Mouse (Mus musculus) liver, adult 2 months (tissue): ENCODE results near the gene Cacnb4. TPM values are rescaled to one million over a fixed set of nuclear protein-coding genes. Genes with fewer than 3 reads are reported as not detected.

Experiments used
- DNase-seq: peaks from one replicate; pipeline ENCODE4 v3.0.0-alpha.2; 2011; ENCODE audit warnings: low read depth, low spot score; ENCODE audit errors: extremely low read depth
- H3K27ac ChIP-seq: fragments of 200-500 bp; replicated peaks from 2 replicates; pipeline ENCODE4 v1.5.1; 2012; ENCODE audit warnings: low read depth, mild to moderate bottlenecking, control low read depth, inconsistent platforms, low read length; ENCODE audit not compliant: insufficient read depth
- H3K27me3 ChIP-seq: fragments of 200-500 bp; 2 replicates; pipeline ENCODE4 v1.6.1; 2012; ENCODE audit warnings: mild to moderate bottlenecking, moderate library complexity, low read length, inconsistent platforms; ENCODE audit not compliant: control insufficient read depth, insufficient read depth
- H3K36me3 ChIP-seq: fragments of 200-500 bp; 2 replicates; pipeline ENCODE4 v1.6.1; 2012; ENCODE audit warnings: low read length, inconsistent platforms; ENCODE audit not compliant: control insufficient read depth, insufficient read depth
- H3K4me1 ChIP-seq: fragments of 200-500 bp; 2 replicates; pipeline ENCODE4 v1.6.1; 2011; ENCODE audit warnings: low read length; ENCODE audit not compliant: control insufficient read depth, insufficient read depth
- H3K4me3 ChIP-seq: fragments of 200-500 bp; 2 replicates; pipeline ENCODE4 v1.5.1; 2011; ENCODE audit warnings: low read depth, mild to moderate bottlenecking, control low read depth, low read length, moderate library complexity; ENCODE audit not compliant: insufficient read depth
- H3K79me2 ChIP-seq: fragments of 200-500 bp; 2 replicates; pipeline ENCODE4 v1.6.1; 2012; ENCODE audit warnings: inconsistent platforms, mild to moderate bottlenecking, low read length, moderate library complexity; ENCODE audit not compliant: control insufficient read depth, insufficient read depth
- H3K9ac ChIP-seq: fragments of 200-500 bp; 2 replicates; pipeline ENCODE4 v1.6.1; 2012; ENCODE audit warnings: low read depth, mild to moderate bottlenecking, control low read depth, inconsistent platforms, low read length
- CTCF ChIP-seq: fragments of 200-500 bp; IDR thresholded peaks from 2 replicates; pipeline ENCODE4 v1.5.1; 2011; ENCODE audit warnings: low read depth, low read length, control low read depth
- POLR2A ChIP-seq: fragments of 200-500 bp; IDR thresholded peaks from 2 replicates; pipeline ENCODE4 v1.6.1; 2011; ENCODE audit warnings: low read length, control low read depth; ENCODE audit not compliant: insufficient read depth; ENCODE audit errors: extremely low read depth
- WGBS: fragments of 180-500 bp; shearing (Covaris S2); methylation state at CpG from one replicate; pipeline ENCODE4 v1.1.7; 2018; 5-methylcytosine and 5-hydroxymethylcytosine counted together
- polyA plus RNA-seq: library from polyadenylated mRNA; depleted of rRNA; stranded (reverse); fragments of >200 nt; gene quantifications from 2 replicates; pipeline ENCODE4 v1.2.3, GENCODE M21; 2012
- total RNA-seq: library from RNA; depleted of rRNA; stranded (reverse); fragments of >200 nt; gene quantifications from 2 replicates; pipeline ENCODE4 v1.2.3, GENCODE M21; 2014

Cacnb4 gene
- total and polyA plus RNA-seq, 2 experiments, result 0.01 TPM; not detected in 1

DNA sequence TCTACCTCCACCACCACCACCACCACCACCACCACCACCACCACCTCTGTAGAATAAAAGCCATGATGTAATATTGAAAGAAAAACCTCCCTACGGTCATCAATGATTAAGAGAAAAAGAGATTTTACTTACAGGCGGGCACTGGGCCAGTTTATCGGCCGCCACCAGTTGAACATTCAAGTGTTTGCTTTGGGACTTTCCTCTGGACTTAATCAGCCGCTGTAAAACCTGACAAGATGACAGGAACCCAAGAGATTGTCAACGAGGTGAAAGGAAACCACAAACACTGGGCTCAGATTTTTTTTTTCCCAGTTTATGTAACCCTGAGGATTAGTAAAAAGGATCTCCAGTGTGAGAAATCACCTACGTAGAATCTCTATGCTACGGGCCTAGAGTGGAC is 226.8 kb downstream of the Cacnb4 start:
- TF ChIP-seq POLR2A, result no peak
- TF ChIP-seq CTCF, result no peak
- WGBS, result 74% methylated on average over 8 of the region's 8 CpGs
- Histone ChIP-seq H3K27me3 (no peaks in the 10 kb centered on the region), H3K4me3 (no peak overlapping the region), H3K27ac (no peak overlapping the region), H3K4me1 (no peaks in the 10 kb centered on the region), H3K79me2 (no peaks in the 10 kb centered on the region), H3K9ac (no peak overlapping the region), H3K36me3 (no peaks in the 10 kb centered on the region)
- DNase-seq, result no peak

DNA sequence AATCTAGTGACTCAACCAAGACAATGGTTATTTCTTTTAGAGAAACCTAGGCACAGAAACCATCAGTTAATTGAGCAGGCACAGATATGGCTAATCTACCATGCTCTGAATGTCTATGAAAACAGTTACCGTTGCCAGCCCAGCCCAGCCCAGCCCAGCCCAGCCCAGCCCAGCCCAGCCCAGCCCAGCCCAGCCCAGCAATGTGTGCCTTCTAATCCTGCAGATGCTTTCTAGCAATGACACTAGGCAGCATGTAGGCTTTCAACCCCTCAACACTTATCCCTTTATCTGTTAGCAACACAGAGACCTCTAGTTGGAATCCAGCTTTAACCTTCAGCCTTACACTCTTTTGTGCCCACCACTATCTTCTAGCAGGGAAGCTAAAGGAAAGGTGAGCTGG is 227.7 kb downstream of the Cacnb4 start:
- Histone ChIP-seq H3K4me3 (no peak overlapping the region), H3K27ac (no peak overlapping the region), H3K36me3 (no peaks in the 10 kb centered on the region), H3K27me3 (no peaks in the 10 kb centered on the region), H3K4me1 (no peaks in the 10 kb centered on the region), H3K9ac (no peak overlapping the region), H3K79me2 (no peaks in the 10 kb centered on the region)
- DNase-seq, result no peak
- no peak for TF ChIP-seq POLR2A
- TF ChIP-seq CTCF, result no peak
- 89% methylated on average over 1 of the region's 1 CpGs for WGBS

DNA sequence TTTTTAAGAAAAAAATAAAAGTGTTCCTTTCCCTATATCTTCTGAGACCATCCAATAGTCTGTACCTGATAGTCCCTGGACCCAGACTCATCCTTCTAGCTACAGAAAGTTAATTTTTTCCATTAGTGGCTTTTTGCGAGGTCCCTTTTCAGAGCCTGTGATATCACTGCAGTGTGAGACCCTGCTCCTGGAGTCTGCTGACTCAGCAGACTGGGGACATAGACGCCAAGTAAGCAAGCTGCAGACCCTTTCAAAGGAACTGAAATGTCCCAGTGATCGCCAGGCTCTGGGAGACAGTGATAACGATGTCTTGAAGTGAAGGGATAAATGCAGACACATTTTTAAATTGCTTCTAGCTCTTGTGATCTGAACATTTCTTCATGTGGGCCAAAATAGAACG is 230.0 kb downstream of the Cacnb4 start:
- H3K27me3 ChIP-seq, result no peaks in the 10 kb centered on the region
- no peaks in the 10 kb centered on the region for H3K4me1 ChIP-seq
- WGBS, result 85% methylated on average over 5 of the region's 5 CpGs
- H3K9ac ChIP-seq, result no peak overlapping the region
- no peaks in the 10 kb centered on the region for H3K36me3 ChIP-seq
- no peak overlapping the region for H3K4me3 ChIP-seq
- no peak for TF ChIP-seq POLR2A
- TF ChIP-seq CTCF, result no peak
- no peaks in the 10 kb centered on the region for H3K79me2 ChIP-seq
- H3K27ac ChIP-seq, result no peak overlapping the region
- DNase-seq, result no peak

DNA sequence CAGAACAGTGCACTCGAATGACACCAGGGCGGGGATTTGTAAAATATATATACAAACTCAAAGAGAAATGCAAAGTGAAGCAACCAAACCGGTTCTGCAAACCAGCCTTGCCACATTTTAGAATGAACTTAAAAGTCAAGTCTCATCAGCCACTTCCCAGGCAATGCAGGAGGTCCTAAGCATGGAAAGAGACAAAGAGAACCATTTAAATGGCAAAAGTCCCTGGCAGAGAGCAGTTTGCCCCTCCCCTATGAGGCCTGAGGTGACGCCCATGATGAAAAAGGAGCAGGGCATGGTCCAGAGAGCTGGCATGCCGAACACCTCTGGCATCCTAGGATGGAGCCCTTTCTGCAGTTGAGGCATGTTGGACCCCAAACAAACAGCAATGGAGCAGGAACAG is 234.5 kb downstream of the Cacnb4 start:
- 76% methylated on average over 5 of the region's 5 CpGs for WGBS
- Histone ChIP-seq H3K27me3 (no peaks in the 10 kb centered on the region), H3K79me2 (no peaks in the 10 kb centered on the region), H3K4me1 (peaks cover 9% of the 10 kb centered on the region), H3K27ac (no peak overlapping the region), H3K36me3 (no peaks in the 10 kb centered on the region), H3K9ac (no peak overlapping the region), H3K4me3 (no peak overlapping the region)
- DNase-seq, result no peak
- TF ChIP-seq POLR2A, result no peak

DNA sequence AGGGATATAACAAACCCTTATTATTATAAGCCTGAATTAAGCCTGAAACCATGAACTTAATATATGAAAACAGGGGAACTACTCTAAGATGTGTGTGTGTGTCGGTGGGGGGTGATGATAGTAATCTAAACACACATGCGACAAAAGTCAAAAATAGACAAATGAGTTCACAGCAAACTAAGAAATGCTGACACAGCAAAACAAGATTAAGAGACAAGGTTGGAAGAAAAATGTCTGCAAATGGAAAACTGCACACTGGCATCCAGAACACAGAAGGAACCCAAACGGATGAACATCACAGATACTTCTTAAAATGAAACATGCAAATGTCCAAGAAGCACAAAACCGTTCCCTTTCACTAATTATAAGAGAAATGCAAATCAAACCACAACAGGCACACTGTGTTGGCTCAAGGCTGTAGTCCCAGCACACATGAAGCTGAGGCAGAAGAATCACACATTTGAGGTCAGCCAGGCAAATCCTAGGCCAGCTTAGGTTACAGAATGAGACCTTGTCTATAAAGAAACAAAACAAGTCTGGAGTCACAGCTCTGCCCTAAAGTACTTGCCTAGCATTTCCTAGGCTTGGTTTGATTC is 236.1 kb downstream of the Cacnb4 start:
- no peak overlapping the region for H3K27ac ChIP-seq
- H3K36me3 ChIP-seq, result no peaks in the 10 kb centered on the region
- H3K9ac ChIP-seq, result no peak overlapping the region
- TF ChIP-seq POLR2A, result no peak
- no peak for TF ChIP-seq CTCF
- no peaks in the 10 kb centered on the region for H3K27me3 ChIP-seq
- 91% methylated on average over 4 of the region's 4 CpGs for WGBS
- H3K4me1 ChIP-seq, result peaks cover 9% of the 10 kb centered on the region
- no peak overlapping the region for H3K4me3 ChIP-seq
- no peak for DNase-seq
- no peaks in the 10 kb centered on the region for H3K79me2 ChIP-seq

DNA sequence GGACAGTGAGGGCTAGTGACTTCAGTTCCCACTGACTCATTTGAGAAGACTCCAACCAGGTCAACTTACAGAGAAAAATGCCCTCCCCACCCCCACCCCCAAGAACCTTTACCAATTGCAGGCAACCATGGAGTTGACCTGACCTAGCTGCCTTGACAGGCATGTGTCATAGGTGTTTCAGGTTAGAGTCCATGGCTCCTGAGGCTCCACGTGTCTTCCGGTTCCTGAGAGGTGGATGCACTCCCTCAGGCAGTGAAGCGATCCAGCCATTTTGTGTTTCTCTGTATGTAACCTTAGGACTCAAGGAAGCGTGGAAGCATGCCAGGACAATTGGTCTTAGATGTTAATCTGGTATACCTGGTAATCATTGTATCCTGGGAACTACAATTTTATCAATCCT is 238.2 kb downstream of the Cacnb4 start:
- DNase-seq, result peak; percentile 59
- Histone ChIP-seq H3K4me1 (peaks cover 9% of the 10 kb centered on the region), H3K4me3 (no peak overlapping the region), H3K27me3 (no peaks in the 10 kb centered on the region), H3K36me3 (no peaks in the 10 kb centered on the region), H3K79me2 (no peaks in the 10 kb centered on the region), H3K27ac (no peak overlapping the region), H3K9ac (no peak overlapping the region)
- WGBS, result 34% methylated on average over 4 of the region's 4 CpGs
- TF ChIP-seq CTCF, result no peak
- TF ChIP-seq POLR2A, result no peak
